8 mouse cellular contexts compared by ENCODE assay signal in the genomic region with DNA sequence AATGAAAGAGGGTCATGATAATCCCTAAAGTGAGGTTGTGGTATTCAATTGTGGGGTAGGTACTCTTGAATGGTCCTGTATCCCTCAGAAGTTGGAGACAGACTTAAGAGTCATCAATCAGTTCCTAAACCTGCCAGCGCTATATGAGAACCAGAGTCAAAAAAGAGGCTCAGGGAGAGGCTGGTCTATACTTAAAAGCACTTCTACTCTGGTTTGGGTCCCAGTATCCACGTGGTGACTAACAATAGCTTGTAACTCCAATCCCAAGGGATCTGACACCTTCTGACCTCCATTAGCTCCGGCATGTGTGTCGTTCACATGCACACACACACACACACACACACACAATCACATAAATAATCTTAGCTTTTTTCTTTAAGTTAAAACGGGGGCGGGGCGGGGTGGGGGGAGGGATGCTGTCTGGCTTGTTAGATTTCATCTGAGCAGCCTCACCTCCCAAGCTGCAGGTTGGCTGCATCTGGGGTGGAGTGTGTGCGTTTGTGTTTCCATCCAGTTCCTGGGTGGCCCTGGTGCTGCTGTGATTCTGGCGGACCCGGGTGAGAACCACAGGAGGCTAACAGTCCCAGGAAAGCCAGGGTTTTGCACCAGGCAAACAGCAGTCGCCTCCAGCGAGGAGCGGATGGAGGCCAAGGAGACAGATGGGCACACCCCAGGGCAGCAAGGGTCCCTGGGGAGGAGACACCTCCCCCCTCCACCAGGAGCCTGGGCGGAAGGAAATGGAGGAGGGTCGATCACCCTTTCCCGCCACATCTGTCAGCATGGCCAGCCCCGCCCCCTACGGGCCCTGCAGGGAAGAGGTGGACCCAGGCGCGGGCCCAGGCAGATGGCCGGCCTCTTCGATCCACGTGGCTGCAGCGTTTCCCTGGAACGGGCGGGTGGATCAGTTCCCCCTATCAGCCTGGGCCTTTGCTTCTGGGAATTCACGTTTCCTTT. TPM values are rescaled to one million over a fixed set of nuclear protein-coding genes. Genes with fewer than 3 reads are reported as not detected.
DNase-seq lines count a peak whose midpoint lies in the region; ATAC-seq and TF ChIP-seq lines count a peak whose summit lies in the region.

No protein-coding gene starts in this region.

- peak; percentile 91 for DNase-seq in A20 (ENCODE audit: low read depth, low spot score)
- peak; percentile 93 for DNase-seq in adrenal gland, postnatal 25 days
- DNase-seq in lung, embryonic 14.5 days = peak; percentile 95
- peak; percentile 83 for DNase-seq in ovary, adult 18-20 months (ENCODE audit: low spot score)
- DNase-seq in thymus, postnatal 14 days = peak; percentile 73

- ATAC-seq in embryonic facial prominence, embryonic 12.5 days (ENCODE audit: insufficient number of reproducible peaks, insufficient read depth, low FRiP score, low TSS enrichment) = peak; percentile 76
- ATAC-seq in heart, embryonic 11.5 days (replicated peaks; ENCODE audit: insufficient number of reproducible peaks, low FRiP score, low TSS enrichment) = peak; percentile 70
- peak; percentile 87 for ATAC-seq in kidney, embryonic 14.5 days (ENCODE audit: low FRiP score, low TSS enrichment)
- peak; percentile 83 for ATAC-seq in lung, embryonic 14.5 days (ENCODE audit: insufficient read depth)

- peaks cover 25% of the 10 kb centered on the region for H3K4me1 ChIP-seq in embryonic facial prominence, embryonic 12.5 days
- peaks cover 32% of the 10 kb centered on the region for H3K4me1 ChIP-seq in heart, embryonic 11.5 days (ENCODE audit: control insufficient read depth, insufficient read depth, low read length)
- peaks cover 23% of the 10 kb centered on the region for H3K4me1 ChIP-seq in kidney, embryonic 14.5 days (ENCODE audit: control insufficient read depth, insufficient read depth, low read length)
- peaks cover 14% of the 10 kb centered on the region for H3K4me1 ChIP-seq in lung, embryonic 14.5 days (ENCODE audit: insufficient read depth)

- no peaks in the 10 kb centered on the region for H3K9me3 ChIP-seq in embryonic facial prominence, embryonic 12.5 days
- no peaks in the 10 kb centered on the region for H3K9me3 ChIP-seq in heart, embryonic 11.5 days (replicated peaks; ENCODE audit: control insufficient read depth, low read length)
- H3K9me3 ChIP-seq in kidney, embryonic 14.5 days (ENCODE audit: control insufficient read depth, low read length) = no peaks in the 10 kb centered on the region
- no peaks in the 10 kb centered on the region for H3K9me3 ChIP-seq in lung, embryonic 14.5 days (ENCODE audit: low read depth, low read length)

- no peaks in the 10 kb centered on the region for H3K36me3 ChIP-seq in embryonic facial prominence, embryonic 12.5 days
- no peaks in the 10 kb centered on the region for H3K36me3 ChIP-seq in heart, embryonic 11.5 days (ENCODE audit: control insufficient read depth, insufficient read depth, low read length)
- no peaks in the 10 kb centered on the region for H3K36me3 ChIP-seq in kidney, embryonic 14.5 days (ENCODE audit: control insufficient read depth, insufficient read depth, low read length)
- no peaks in the 10 kb centered on the region for H3K36me3 ChIP-seq in lung, embryonic 14.5 days (ENCODE audit: insufficient read depth)

- H3K4me2 ChIP-seq in embryonic facial prominence, embryonic 12.5 days (replicated peaks) = peak overlapping the region; percentile 62
- H3K4me2 ChIP-seq in heart, embryonic 11.5 days = peak overlapping the region; percentile 62
- peak overlapping the region; percentile 56 for H3K4me2 ChIP-seq in kidney, embryonic 14.5 days (replicated peaks; ENCODE audit: low read depth, low read length)
- H3K4me2 ChIP-seq in lung, embryonic 14.5 days = peak overlapping the region; percentile 71

- peak; percentile 56 for TF ChIP-seq CTCF in lung, embryonic 14.5 days (IDR thresholded peaks at IDR 0.05; ENCODE audit: low read depth)

- H3K27ac ChIP-seq in embryonic facial prominence, embryonic 12.5 days = peak overlapping the region; percentile 83
- H3K27ac ChIP-seq in heart, embryonic 11.5 days (ENCODE audit: low read depth, low read length) = peak overlapping the region; percentile 62
- H3K27ac ChIP-seq in kidney, embryonic 14.5 days (ENCODE audit: low read depth, low read length) = peak overlapping the region; percentile 76
- peak overlapping the region; percentile 85 for H3K27ac ChIP-seq in lung, embryonic 14.5 days (ENCODE audit: low read depth)

- H3K4me3 ChIP-seq in embryonic facial prominence, embryonic 12.5 days = peak overlapping the region; percentile 27
- H3K4me3 ChIP-seq in heart, embryonic 11.5 days (ENCODE audit: low read depth, low read length) = peak overlapping the region; percentile 8
- peak overlapping the region; percentile 30 for H3K4me3 ChIP-seq in kidney, embryonic 14.5 days (ENCODE audit: low read length)
- H3K4me3 ChIP-seq in lung, embryonic 14.5 days (ENCODE audit: low read depth, low read length) = peak overlapping the region; percentile 33

- WGBS in embryonic facial prominence, embryonic 12.5 days = 1% methylated on average over 27 of the region's 27 CpGs
- 2% methylated on average over 26 of the region's 27 CpGs for WGBS in heart, embryonic 11.5 days (ENCODE audit: insufficient replicate concordance)
- WGBS in kidney, embryonic 14.5 days = under 1% methylated on average over 27 of the region's 27 CpGs
- 2% methylated on average over 27 of the region's 27 CpGs for WGBS in lung, embryonic 14.5 days

- H3K27me3 ChIP-seq in embryonic facial prominence, embryonic 12.5 days = no peaks in the 10 kb centered on the region
- no peaks in the 10 kb centered on the region for H3K27me3 ChIP-seq in heart, embryonic 11.5 days (ENCODE audit: control insufficient read depth, insufficient read depth, low read length)
- H3K27me3 ChIP-seq in kidney, embryonic 14.5 days (ENCODE audit: control insufficient read depth, insufficient read depth, low read length) = 0 out of 2 replicates have a peak, but pooled peaks cover 2% of the 10 kb centered on the region
- no peaks in the 10 kb centered on the region for H3K27me3 ChIP-seq in lung, embryonic 14.5 days (ENCODE audit: insufficient read depth, low read length)

- peak overlapping the region; percentile 55 for H3K9ac ChIP-seq in embryonic facial prominence, embryonic 12.5 days
- H3K9ac ChIP-seq in heart, embryonic 11.5 days (ENCODE audit: low read depth, low read length) = peak overlapping the region; percentile 34
- H3K9ac ChIP-seq in kidney, embryonic 14.5 days (ENCODE audit: low read depth, low read length) = peak overlapping the region; percentile 58
- H3K9ac ChIP-seq in lung, embryonic 14.5 days = peak overlapping the region; percentile 57

RNA-seq across cellular contexts. Expression of a gene that starts 37.0 kb away (rescaled TPM):
- 1.6 and 3.0 TPM in 2 replicates for total RNA-seq in adrenal gland, postnatal 25 days (2021)
- 9.2 and 9.3 TPM in 2 replicates for polyA plus RNA-seq in embryonic facial prominence, embryonic 12.5 days (2016; fragmentation: Nextera tagmentation; extraction: Ambion mirVana)
- 1.2 and 2.3 TPM in 2 replicates for polyA plus RNA-seq in heart, embryonic 11.5 days (2014; fragmentation: Nextera tagmentation; extraction: Ambion mirVana)
- polyA plus RNA-seq in kidney, embryonic 14.5 days (2014; fragmentation: Nextera tagmentation; extraction: Ambion mirVana) = 9.5 and 9.6 TPM in 2 replicates
- 15.7 and 19.2 TPM in 2 replicates for polyA plus RNA-seq in lung, embryonic 14.5 days (2014; fragmentation: Nextera tagmentation; extraction: Ambion mirVana)

RNA-seq across cellular contexts. Expression of a gene that starts 50.0 kb away (rescaled TPM):
- 231 and 242 TPM in 2 replicates for total RNA-seq in adrenal gland, postnatal 25 days (2021)
- polyA plus RNA-seq in embryonic facial prominence, embryonic 12.5 days (2016; fragmentation: Nextera tagmentation; extraction: Ambion mirVana) = 420 and 454 TPM in 2 replicates
- 266 and 306 TPM in 2 replicates for polyA plus RNA-seq in heart, embryonic 11.5 days (2014; fragmentation: Nextera tagmentation; extraction: Ambion mirVana)
- polyA plus RNA-seq in kidney, embryonic 14.5 days (2014; fragmentation: Nextera tagmentation; extraction: Ambion mirVana) = 297 and 364 TPM in 2 replicates
- 381 and 395 TPM in 2 replicates for polyA plus RNA-seq in lung, embryonic 14.5 days (2014; fragmentation: Nextera tagmentation; extraction: Ambion mirVana)

Comparison
In these comparisons a context has a peak if more than half of its experiments do, and no peak if none do; other contexts are left out.
1. Peak in every context shown above with its lines: DNase-seq, ATAC-seq, H3K4me3 ChIP-seq and H3K27ac ChIP-seq.